Mouse (Mus musculus) right cerebral cortex, postnatal 36 days (tissue): ENCODE measurements around the gene B830017H08Rik.

Source experiments
- DNase-seq, 2 experiments: peaks; one replicate each; pipeline ENCODE4 v3.0.0; 2022; ENCODE audit warnings: low spot score in 2 of 2, mixed read lengths in 1 of 2

Gene B830017H08Rik

GRCm38 (mm10) chr16:17809125-17809524, 23.8 kb upstream of the B830017H08Rik start:
- no peak for DNase-seq

GRCm38 (mm10) chr16:17809711-17810110, 23.2 kb upstream of the B830017H08Rik start:
- DNase-seq, result no peak

- DNase-seq, result no peak
Observed at GRCm38 (mm10) chr16:17812120-17812519, 20.8 kb upstream of the B830017H08Rik start.

- no peak for DNase-seq
Observed at GRCm38 (mm10) chr16:17813173-17813572, 19.7 kb upstream of the B830017H08Rik start.

- DNase-seq, result no peak
Observed at GRCm38 (mm10) chr16:17815411-17816402, 17.2 kb upstream of the B830017H08Rik start.

GRCm38 (mm10) chr16:17816528-17816927, 16.4 kb upstream of the B830017H08Rik start:
- no peak for DNase-seq

GRCm38 (mm10) chr16:17826500-17826899, 6.4 kb upstream of the B830017H08Rik start:
- no peak for DNase-seq

GRCm38 (mm10) chr16:17828229-17828628, 4.7 kb upstream of the B830017H08Rik start:
- DNase-seq, result no peak

- DNase-seq, result no peak
Observed at GRCm38 (mm10) chr16:17828867-17829266, 4.1 kb upstream of the B830017H08Rik start.

- DNase-seq, result no peak
Observed at GRCm38 (mm10) chr16:17830385-17831178, 2.3 kb upstream of the B830017H08Rik start.

- no peak for DNase-seq
Observed at GRCm38 (mm10) chr16:17831781-17832180, 1.1 kb upstream of the B830017H08Rik start.

GRCm38 (mm10) chr16:17833321-17833680, 380 bp downstream of the B830017H08Rik start:
- DNase-seq, result no peak

- DNase-seq, result peak; percentile 35 to 48
Observed at GRCm38 (mm10) chr16:17833681-17834399, 919 bp downstream of the B830017H08Rik start.

- DNase-seq, result no peak
Observed at GRCm38 (mm10) chr16:17834543-17834942, 1.6 kb downstream of the B830017H08Rik start.

GRCm38 (mm10) chr16:17835481-17835880, 2.6 kb downstream of the B830017H08Rik start:
- DNase-seq, result no peak

GRCm38 (mm10) chr16:17838051-17838450, 5.1 kb downstream of the B830017H08Rik start, which contains the start of gene Car15:
Gene Car15, minus strand, starts transcription at chr16:17838364.
- no peak for DNase-seq

- no peak for DNase-seq
Observed at GRCm38 (mm10) chr16:17839976-17840375, 7.1 kb downstream of the B830017H08Rik start.

GRCm38 (mm10) chr16:17842437-17842836, 9.5 kb downstream of the B830017H08Rik start:
- no peak for DNase-seq

GRCm38 (mm10) chr16:17843701-17844365, 10.9 kb downstream of the B830017H08Rik start:
- DNase-seq, result no peak

GRCm38 (mm10) chr16:17848431-17848830, 15.5 kb downstream of the B830017H08Rik start:
- DNase-seq, result no peak

GRCm38 (mm10) chr16:17848928-17849327, 16.0 kb downstream of the B830017H08Rik start:
- DNase-seq, result no peak
